Mouse (Mus musculus) embryonic facial prominence, embryonic 14.5 days (tissue): ENCODE data around the gene Eif4a2. TPM values are rescaled to one million over a fixed set of nuclear protein-coding genes. Genes with fewer than 3 reads are reported as not detected.

Source experiments
- ATAC-seq: fragments of 200-750 bp; cut with Nextera tagmentation; 2 replicates; pipeline ENCODE4 v1.8.0; 2017; ENCODE audit warnings: low read depth, moderate number of reproducible peaks, moderate TSS enrichment
- DNase-seq: peaks from one replicate; pipeline ENCODE4 v3.0.0-alpha.2; 2015; ENCODE audit warnings: low spot score
- H3K27ac ChIP-seq: fragments of 300-500 bp; sonication (generic); replicated peaks from 2 replicates; pipeline ENCODE4 v1.5.1; 2014; ENCODE audit warnings: low read depth, mild to moderate bottlenecking, low read length, moderate library complexity
- H3K27me3 ChIP-seq: fragments of 300-500 bp; sonication (generic); replicated peaks from 2 replicates; pipeline ENCODE4 v1.6.1; 2014; ENCODE audit warnings: low read length; ENCODE audit not compliant: control insufficient read depth, insufficient read depth
- H3K36me3 ChIP-seq: fragments of 300-500 bp; sonication (generic); 2 replicates; pipeline ENCODE4 v1.6.1; 2014; ENCODE audit warnings: low read length, mixed read lengths; ENCODE audit not compliant: control insufficient read depth, insufficient read depth
- H3K4me1 ChIP-seq: fragments of 300-500 bp; sonication (generic); 2 replicates; pipeline ENCODE4 v1.6.1; 2014; ENCODE audit warnings: antibody characterized with exemption, low read length; ENCODE audit not compliant: control insufficient read depth, insufficient read depth
- H3K4me2 ChIP-seq: fragments of 300-500 bp; sonication (generic); 2 replicates; pipeline ENCODE4 v1.6.1; 2014; ENCODE audit warnings: low read depth, mild to moderate bottlenecking, low read length, moderate library complexity, mixed read lengths
- H3K4me3 ChIP-seq: fragments of 300-500 bp; sonication (generic); 2 replicates; pipeline ENCODE4 v1.5.1; 2014; ENCODE audit warnings: low read depth, mild to moderate bottlenecking, low read length
- H3K9ac ChIP-seq: fragments of 300-500 bp; sonication (generic); 2 replicates; pipeline ENCODE4 v1.6.1; 2014; ENCODE audit warnings: low read depth, mild to moderate bottlenecking, low read length, moderate library complexity, mixed read lengths
- H3K9me3 ChIP-seq: fragments of 300-500 bp; sonication (generic); 2 replicates; pipeline ENCODE4 v1.6.1; 2016; ENCODE audit warnings: low read length; ENCODE audit not compliant: control insufficient read depth
- WGBS: fragments of 180-500 bp; shearing (Covaris S2); extraction: QIAGEN DNeasy Blood & Tissue Kit; methylation state at CpG from one replicate; pipeline ENCODE4 v1.1.7; 2014; 5-methylcytosine and 5-hydroxymethylcytosine counted together
- polyA plus RNA-seq: library from polyadenylated mRNA; unstranded; fragments of >200 nt; fragmentation: Nextera tagmentation; extraction: Ambion mirVana; gene quantifications from 2 replicates; pipeline ENCODE4 v1.2.1, GENCODE M21; 2014

The Eif4a2 gene
- polyA plus RNA-seq, 1 experiment from 2014 or later: 249 TPM

DNA sequence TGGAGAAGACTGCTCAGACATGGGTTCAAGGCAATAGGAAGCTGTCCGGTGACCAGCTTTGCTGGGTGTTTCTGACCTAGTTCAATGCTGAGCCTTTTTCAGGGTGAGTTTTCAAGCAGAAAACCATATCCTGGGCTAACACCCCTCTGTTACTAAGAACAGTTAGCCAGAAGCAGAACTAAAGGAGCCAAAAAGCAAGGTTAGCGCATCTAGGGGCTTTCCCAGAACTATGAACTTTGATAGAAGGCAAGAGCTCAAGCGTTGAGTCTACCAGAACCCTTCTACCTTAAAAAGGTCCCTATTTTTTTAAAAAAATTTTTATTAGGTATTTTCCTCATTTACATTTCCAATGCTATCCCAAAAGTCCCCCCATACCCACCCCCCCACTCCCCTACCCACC is 33.7 kb downstream of the Eif4a2 start:
- Histone ChIP-seq H3K4me2 (no peak overlapping the region), H3K9ac (no peak overlapping the region), H3K27me3 (no peaks in the 10 kb centered on the region), H3K27ac (no peak overlapping the region), H3K4me3 (no peak overlapping the region), H3K4me1 (no peaks in the 10 kb centered on the region), H3K36me3 (no peaks in the 10 kb centered on the region), H3K9me3 (no peaks in the 10 kb centered on the region)
- no peak for ATAC-seq
- DNase-seq: no peak
- 96% methylated on average over 3 of the region's 3 CpGs for WGBS

DNA sequence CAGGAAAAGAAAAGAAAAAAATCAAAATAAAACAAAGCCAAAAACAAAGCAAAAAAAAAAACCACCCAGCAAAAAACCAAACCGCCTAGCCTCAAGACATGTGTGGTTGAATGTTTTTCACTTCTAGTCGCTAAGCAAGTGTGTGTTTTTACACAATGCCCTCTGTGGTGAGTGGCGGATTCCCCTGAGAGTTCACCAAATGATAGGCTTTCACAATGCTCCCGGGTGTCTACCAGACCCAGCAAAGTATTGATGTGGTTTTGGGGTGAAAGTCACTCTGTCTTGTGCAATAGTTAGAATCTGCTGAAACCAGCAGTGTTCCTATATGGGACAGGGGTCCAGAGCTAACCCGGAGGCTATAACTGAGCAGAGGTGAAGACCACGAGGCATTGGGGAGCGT is 37.1 kb downstream of the Eif4a2 start:
- whole genome bisulfite sequencing: 74% methylated on average over 7 of the region's 7 CpGs
- Histone ChIP-seq H3K4me2 (no peak overlapping the region), H3K27ac (no peak overlapping the region), H3K27me3 (no peaks in the 10 kb centered on the region), H3K9me3 (no peaks in the 10 kb centered on the region), H3K36me3 (no peaks in the 10 kb centered on the region), H3K4me1 (no peaks in the 10 kb centered on the region), H3K9ac (no peak overlapping the region), H3K4me3 (no peak overlapping the region)
- DNase-seq: peak; percentile 40
- no peak for ATAC-seq

DNA sequence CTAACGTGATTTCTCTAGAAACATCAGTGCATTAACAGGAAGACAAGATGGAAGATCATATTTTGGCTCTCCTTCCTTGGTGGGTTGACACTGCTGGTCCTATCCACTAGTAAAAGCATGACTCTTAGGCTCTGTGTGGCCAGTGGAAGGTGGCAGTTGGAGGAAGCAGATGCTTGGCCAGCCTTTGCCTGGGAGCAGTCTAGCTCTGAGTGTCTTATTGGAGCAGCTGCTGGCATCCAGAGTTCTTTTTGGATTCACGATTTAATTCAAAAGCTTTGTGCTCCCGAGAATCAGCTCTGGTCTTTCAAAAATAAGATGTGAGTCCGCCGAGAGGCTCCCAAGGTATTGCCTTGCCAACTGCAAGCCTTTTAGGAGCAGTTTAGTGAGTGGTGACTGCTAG is 38.0 kb downstream of the Eif4a2 start:
- Histone ChIP-seq H3K9ac (no peak overlapping the region), H3K9me3 (no peaks in the 10 kb centered on the region), H3K36me3 (no peaks in the 10 kb centered on the region), H3K4me2 (no peak overlapping the region), H3K27me3 (no peaks in the 10 kb centered on the region), H3K27ac (no peak overlapping the region), H3K4me1 (no peaks in the 10 kb centered on the region), H3K4me3 (no peak overlapping the region)
- ATAC-seq: no peak
- WGBS: 77% methylated on average over 5 of the region's 5 CpGs
- DNase-seq: no peak

DNA sequence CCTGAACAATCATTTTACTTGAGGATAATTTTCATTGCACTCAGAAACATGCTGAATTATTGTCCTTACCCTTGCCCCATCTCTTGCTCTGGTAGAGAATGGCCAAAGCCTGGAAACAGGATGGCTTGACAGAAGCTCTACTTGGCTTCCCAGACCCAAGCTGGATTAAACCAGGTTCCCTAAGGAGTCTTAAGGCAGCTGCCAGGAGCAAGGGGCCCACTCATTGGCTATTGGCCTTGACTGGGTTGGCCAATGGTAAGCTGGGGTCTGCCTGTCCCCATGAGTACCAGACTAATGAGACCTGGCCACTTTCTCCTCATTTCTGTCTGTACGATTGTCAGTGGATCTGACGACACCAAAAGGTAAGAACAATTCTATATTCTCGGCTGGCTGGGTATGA is 39.0 kb downstream of the Eif4a2 start, which contains the start of gene Adipoq:
Adipoq (plus strand) TSS at position 257 of the 400 bp plus-strand sequence.
- H3K4me3 ChIP-seq: no peak within 1 kb of the TSS
- no peaks in the 10 kb centered on the region for H3K27me3 ChIP-seq
- H3K9me3 ChIP-seq: no peaks in the 10 kb centered on the region
- H3K9ac ChIP-seq: no peak within 1 kb of the TSS
- no peak within 1 kb of the TSS for H3K4me2 ChIP-seq
- ATAC-seq: no peak
- 94% methylated on average over 3 of the region's 3 CpGs for WGBS
- H3K4me1 ChIP-seq: no peaks in the 10 kb centered on the region
- no peaks in the 10 kb centered on the region for H3K36me3 ChIP-seq
- no peak within 1 kb of the TSS for H3K27ac ChIP-seq
- DNase-seq: no peak

DNA sequence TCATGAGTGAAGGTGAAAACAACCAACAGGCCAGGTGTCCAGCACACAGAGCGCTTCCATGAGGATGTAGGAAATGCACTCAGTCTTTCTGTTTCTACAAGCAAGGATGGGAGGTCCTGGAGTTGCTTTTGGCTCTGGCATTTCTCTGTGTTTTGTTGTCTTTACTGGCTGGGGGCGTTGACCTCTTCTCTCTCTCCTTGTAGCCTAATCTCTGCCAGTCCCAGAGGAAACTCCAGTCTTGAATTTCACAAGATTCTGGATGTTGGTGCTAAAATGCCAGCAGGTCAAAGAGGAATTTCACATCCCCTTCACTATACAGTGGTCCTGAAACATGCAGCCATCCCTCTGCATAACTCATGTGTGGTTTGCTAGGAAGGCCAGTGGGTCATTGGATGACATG is 41.7 kb downstream of the Eif4a2 start:
- no peak for ATAC-seq
- H3K4me1 ChIP-seq: no peaks in the 10 kb centered on the region
- WGBS: 53% methylated on average over 2 of the region's 2 CpGs
- no peak overlapping the region for H3K4me3 ChIP-seq
- DNase-seq: no peak
- no peak overlapping the region for H3K9ac ChIP-seq
- no peak overlapping the region for H3K27ac ChIP-seq
- H3K27me3 ChIP-seq: no peaks in the 10 kb centered on the region
- H3K4me2 ChIP-seq: no peak overlapping the region
- H3K9me3 ChIP-seq: no peaks in the 10 kb centered on the region
- H3K36me3 ChIP-seq: no peaks in the 10 kb centered on the region

DNA sequence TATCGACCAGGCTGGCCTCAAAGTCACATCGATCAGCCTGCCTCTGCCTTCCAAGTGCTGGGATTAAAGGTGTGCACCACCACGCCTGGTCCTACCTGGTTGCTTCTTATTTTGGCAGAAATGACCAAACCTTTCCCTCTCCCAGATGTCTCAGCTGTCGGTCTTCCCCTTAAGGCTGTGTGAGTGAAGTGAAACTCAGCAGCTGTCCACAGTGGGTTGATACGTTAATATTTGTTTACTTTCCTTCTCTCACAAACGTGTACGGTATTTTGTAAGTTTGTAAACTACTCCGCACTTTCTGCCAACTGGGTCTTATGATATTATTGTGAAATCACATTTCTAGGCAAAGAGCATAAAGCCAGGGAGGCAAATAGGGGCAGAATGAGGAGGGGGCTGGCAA is 42.2 kb downstream of the Eif4a2 start:
- ATAC-seq (no peak), DNase-seq (no peak)
- Histone ChIP-seq H3K4me3 (no peak overlapping the region), H3K4me2 (no peak overlapping the region), H3K9ac (no peak overlapping the region), H3K4me1 (no peaks in the 10 kb centered on the region), H3K27ac (no peak overlapping the region), H3K36me3 (no peaks in the 10 kb centered on the region), H3K9me3 (no peaks in the 10 kb centered on the region), H3K27me3 (no peaks in the 10 kb centered on the region)
- 79% methylated on average over 8 of the region's 8 CpGs for WGBS

DNA sequence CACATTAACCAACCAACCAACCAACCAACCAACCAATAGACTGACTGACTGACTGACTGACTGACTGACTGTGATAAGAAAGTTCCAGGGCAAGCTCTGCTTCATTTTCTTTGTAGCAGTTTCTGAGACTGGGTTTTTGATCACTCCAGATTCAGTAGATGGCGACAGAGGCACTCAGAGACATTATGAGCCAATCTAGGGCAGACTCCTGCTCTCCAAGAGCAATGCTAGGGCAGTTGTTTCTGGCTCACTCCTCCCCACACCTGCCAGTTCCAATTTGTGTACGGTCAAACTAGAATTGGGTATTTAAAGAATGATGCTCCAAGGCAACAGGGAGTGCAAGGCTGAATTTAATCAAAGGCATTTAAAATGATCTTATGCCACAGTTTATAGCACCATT is 44.2 kb downstream of the Eif4a2 start:
- no peaks in the 10 kb centered on the region for H3K4me1 ChIP-seq
- H3K4me2 ChIP-seq: no peak overlapping the region
- WGBS: 20% methylated on average over 2 of the region's 2 CpGs
- no peaks in the 10 kb centered on the region for H3K36me3 ChIP-seq
- H3K4me3 ChIP-seq: no peak overlapping the region
- DNase-seq: peak; percentile 77
- H3K27ac ChIP-seq: no peak overlapping the region
- no peaks in the 10 kb centered on the region for H3K27me3 ChIP-seq
- no peak overlapping the region for H3K9ac ChIP-seq
- ATAC-seq: peak; percentile 74; the same call in 1 of the 2 replicates
- H3K9me3 ChIP-seq: no peaks in the 10 kb centered on the region

DNA sequence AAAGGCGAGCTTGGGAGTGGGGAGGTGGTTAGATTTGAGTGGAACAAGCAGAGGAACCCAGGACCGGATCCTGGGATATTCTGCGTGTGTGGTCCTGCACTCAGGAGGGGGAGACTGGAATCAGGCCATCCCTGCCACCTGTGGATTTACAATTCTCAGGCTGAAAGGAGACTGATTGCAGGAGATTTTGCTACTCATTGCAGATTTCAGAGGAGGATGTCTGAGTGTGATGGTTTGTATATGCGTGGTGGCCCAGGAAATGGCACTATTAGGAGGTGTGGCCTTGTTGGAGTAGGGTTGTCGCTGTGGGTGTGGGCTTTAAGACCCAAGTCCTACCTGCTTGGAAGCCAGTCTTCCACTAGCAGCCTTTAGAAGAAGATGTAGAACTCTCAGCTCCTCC is 47.0 kb downstream of the Eif4a2 start:
- DNase-seq: no peak
- Histone ChIP-seq H3K4me1 (no peaks in the 10 kb centered on the region), H3K27me3 (no peaks in the 10 kb centered on the region), H3K36me3 (no peaks in the 10 kb centered on the region), H3K9me3 (no peaks in the 10 kb centered on the region), H3K27ac (no peak overlapping the region), H3K4me2 (no peak overlapping the region), H3K4me3 (no peak overlapping the region), H3K9ac (no peak overlapping the region)
- 78% methylated on average over 5 of the region's 5 CpGs for WGBS
- ATAC-seq: no peak

DNA sequence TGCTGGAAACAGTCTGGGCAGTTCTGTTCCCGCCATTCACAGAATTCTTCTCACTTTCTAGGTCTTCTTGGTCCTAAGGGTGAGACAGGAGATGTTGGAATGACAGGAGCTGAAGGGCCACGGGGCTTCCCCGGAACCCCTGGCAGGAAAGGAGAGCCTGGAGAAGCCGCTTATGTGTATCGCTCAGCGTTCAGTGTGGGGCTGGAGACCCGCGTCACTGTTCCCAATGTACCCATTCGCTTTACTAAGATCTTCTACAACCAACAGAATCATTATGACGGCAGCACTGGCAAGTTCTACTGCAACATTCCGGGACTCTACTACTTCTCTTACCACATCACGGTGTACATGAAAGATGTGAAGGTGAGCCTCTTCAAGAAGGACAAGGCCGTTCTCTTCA is 49.8 kb downstream of the Eif4a2 start:
- DNase-seq (no peak), ATAC-seq (no peak)
- Histone ChIP-seq H3K4me3 (no peak overlapping the region), H3K4me2 (no peak overlapping the region), H3K36me3 (no peaks in the 10 kb centered on the region), H3K27me3 (no peaks in the 10 kb centered on the region), H3K27ac (no peak overlapping the region), H3K9me3 (no peaks in the 10 kb centered on the region), H3K4me1 (no peaks in the 10 kb centered on the region), H3K9ac (no peak overlapping the region)
- WGBS: 92% methylated on average over 13 of the region's 13 CpGs
